Mouse (Mus musculus) Patski (cell line): ENCODE measurements around the gene Hdac4. TPM values are rescaled to one million over a fixed set of nuclear protein-coding genes. Genes with fewer than 3 reads are reported as not detected.

Experiments used
- ATAC-seq: fragments of 100-300 bp; one replicate; pipeline ENCODE4 v1.8.0; 2021
- CTCF ChIA-PET: fragments of 350-600 bp; sonication (Branson Sonifier 250); formaldehyde crosslinking; loops from one replicate; lab custom pipeline; 2022; ENCODE audit warnings: inconsistent platforms; lab: Charles Lee
- POLR2A ChIA-PET: fragments of 350-600 bp; sonication (Branson Sonifier 250); formaldehyde crosslinking; loops from one replicate; lab custom pipeline; 2022; ENCODE audit warnings: antibody characterized with exemption, inconsistent platforms; lab: Charles Lee
- DNase-seq: peaks from one replicate; pipeline ENCODE4 v3.0.0-alpha.2; 2011; ENCODE audit warnings: low read depth, low spot score
- H3K27me3 ChIP-seq: fragments of 371-371 bp; one replicate; pipeline ENCODE4 v1.5.1; 2021
- CTCF ChIP-seq: fragments of 100-300 bp; IDR thresholded peaks from one replicate; pipeline ENCODE4 v1.5.1; 2021
- in situ Hi-C: fragments of 300-500 bp; cut with MboI; formaldehyde crosslinking; loops from 3 replicates; pipeline ENCODE4 v1.11.1; 2018; ENCODE audit warnings: low pct_unique_long_range_greater_than_20kb, mixed read lengths
- polyA plus RNA-seq: library from polyadenylated mRNA; unstranded; gene quantifications from one replicate; pipeline ENCODE4 v1.2.3, GENCODE M21; 2021

Hdac4 gene
- polyA plus RNA-seq, 1 experiment from 2014 or later: 15.0 TPM

GRCm38 (mm10) chr1:92136362-92136761 lies 59.1 kb downstream of the Hdac4 start:
- no peak for DNase-seq
- in situ Hi-C loops: no loop called here
- ATAC-seq: no peak
- ChIA-PET POLR2A (interaction anchor here (0.5 kb wide), 1 partner anchor 15 kb away, joined by 3 read pairs; no protein-coding TSS in a partner anchor), CTCF (interaction anchor here (1.0 to 1.3 kb wide), 2 partner anchors 12 to 20 kb away, joined by 3 read pairs; no protein-coding TSS in a partner anchor)
- no peak for TF ChIP-seq CTCF
- no peaks in the 10 kb centered on the region for H3K27me3 ChIP-seq

- in situ Hi-C loops: no loop called here
- CTCF ChIA-PET: no interaction called here
- no peak for ATAC-seq
- H3K27me3 ChIP-seq: no peaks in the 10 kb centered on the region
- DNase-seq: no peak
- POLR2A ChIA-PET: interaction anchor here (0.6 kb wide), 1 partner anchor 93 kb away, joined by 7 read pairs; no protein-coding TSS in a partner anchor
- TF ChIP-seq CTCF: no peak
These were observed 63.3 kb downstream of the Hdac4 start for GRCm38 (mm10) chr1:92132181-92132580.

- POLR2A ChIA-PET: no interaction called here
- CTCF ChIA-PET: interaction anchor here (1.6 kb wide), 1 partner anchor 12 kb away, joined by 4 read pairs; no protein-coding TSS in a partner anchor
- no peak for TF ChIP-seq CTCF
- ATAC-seq: peak; percentile 96
- DNase-seq: peak; percentile 95
- no peaks in the 10 kb centered on the region for H3K27me3 ChIP-seq
- in situ Hi-C loops: no loop called here
These were observed 64.9 kb downstream of the Hdac4 start for GRCm38 (mm10) chr1:92130470-92131100.

- no peak for DNase-seq
- in situ Hi-C loops: no loop called here
- ChIA-PET CTCF (interaction anchor here (1.6 kb wide), 1 partner anchor 13 kb away, joined by 4 read pairs; no protein-coding TSS in a partner anchor), POLR2A (no interaction called here)
- ATAC-seq: no peak
- no peaks in the 10 kb centered on the region for H3K27me3 ChIP-seq
- no peak for TF ChIP-seq CTCF
These were observed 65.7 kb downstream of the Hdac4 start for GRCm38 (mm10) chr1:92129751-92130150.

- in situ Hi-C loops: no loop called here
- H3K27me3 ChIP-seq: no peaks in the 10 kb centered on the region
- TF ChIP-seq CTCF: no peak
- ATAC-seq (no peak), DNase-seq (no peak)
- ChIA-PET POLR2A (no interaction called here), CTCF (interaction anchor here (1.2 to 1.4 kb wide), 2 partner anchors 11 to 19 kb away, joined by 3 read pairs; no protein-coding TSS in a partner anchor)
These were observed 67.7 kb downstream of the Hdac4 start for GRCm38 (mm10) chr1:92127785-92128184.

GRCm38 (mm10) chr1:92127366-92127765 lies 68.1 kb downstream of the Hdac4 start:
- no peak for TF ChIP-seq CTCF
- in situ Hi-C loops: no loop called here
- CTCF ChIA-PET: interaction anchor here (1.2 to 1.4 kb wide), 2 partner anchors 11 to 19 kb away, joined by 3 read pairs; no protein-coding TSS in a partner anchor
- ATAC-seq (no peak), DNase-seq (no peak)
- H3K27me3 ChIP-seq: no peaks in the 10 kb centered on the region
- POLR2A ChIA-PET: no interaction called here

- no peaks in the 10 kb centered on the region for H3K27me3 ChIP-seq
- TF ChIP-seq CTCF: no peak
- ChIA-PET CTCF (interaction anchor here (0.9 to 1.2 kb wide), 4 partner anchors 9 to 34 kb away, joined by 3 read pairs; no protein-coding TSS in a partner anchor), POLR2A (no interaction called here)
- in situ Hi-C loops: no loop called here
- no peak for DNase-seq
- ATAC-seq: no peak
These were observed 70.8 kb downstream of the Hdac4 start for GRCm38 (mm10) chr1:92124497-92125201.

- ATAC-seq (no peak), DNase-seq (no peak)
- ChIA-PET POLR2A (no interaction called here), CTCF (no interaction called here)
- in situ Hi-C loops: no loop called here
- no peaks in the 10 kb centered on the region for H3K27me3 ChIP-seq
- TF ChIP-seq CTCF: no peak
These were observed 76.2 kb downstream of the Hdac4 start for GRCm38 (mm10) chr1:92119303-92119702.

GRCm38 (mm10) chr1:92117597-92117996 lies 77.9 kb downstream of the Hdac4 start:
- no peak for DNase-seq
- ChIA-PET CTCF (interaction anchor here (1.1 kb wide), 1 partner anchor 12 kb away, joined by 3 read pairs; no protein-coding TSS in a partner anchor), POLR2A (interaction anchor here (0.6 kb wide), 1 partner anchor 54 kb away, joined by 3 read pairs; no protein-coding TSS in a partner anchor)
- no peaks in the 10 kb centered on the region for H3K27me3 ChIP-seq
- ATAC-seq: no peak
- in situ Hi-C loops: no loop called here
- no peak for TF ChIP-seq CTCF

- POLR2A ChIA-PET: no interaction called here
- no peak for TF ChIP-seq CTCF
- DNase-seq: no peak
- in situ Hi-C loops: no loop called here
- CTCF ChIA-PET: interaction anchor here (1.1 to 1.6 kb wide), 3 partner anchors 8 to 74 kb away, joined by 3 to 4 read pairs (median 3); no protein-coding TSS in a partner anchor
- no peak for ATAC-seq
- no peaks in the 10 kb centered on the region for H3K27me3 ChIP-seq
These were observed 79.3 kb downstream of the Hdac4 start for GRCm38 (mm10) chr1:92116169-92116568.
